Mouse (Mus musculus): ENCODE measurements around the gene Oprl1. TPM values are rescaled to one million over a fixed set of nuclear protein-coding genes. Genes with fewer than 3 reads are reported as not detected.

The Oprl1 gene
- total and polyA plus RNA-seq, 3 experiments = not detected

DNA sequence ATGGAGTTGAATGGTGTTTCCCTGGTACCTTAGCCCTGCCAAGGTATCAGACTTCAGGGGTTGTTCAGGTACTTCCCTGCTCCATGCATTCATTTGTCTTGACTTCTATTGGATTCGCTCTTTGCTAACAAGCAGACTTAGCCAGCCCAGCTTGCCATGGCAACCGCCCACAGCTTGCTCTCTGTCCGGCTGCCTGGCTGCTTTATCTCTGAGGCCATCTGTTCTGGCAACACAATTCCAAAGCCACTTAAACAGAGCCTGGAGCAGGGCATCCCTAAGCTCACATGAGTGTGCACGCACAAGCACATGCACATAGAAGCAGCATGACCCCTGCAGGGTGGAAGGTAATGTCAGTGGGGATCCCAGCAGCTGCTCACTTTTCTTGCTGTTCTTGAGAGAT lies 44.2 kb downstream of the Oprl1 start:
- no peak for DNase-seq
- H3K4me1 ChIP-seq (ENCODE audit: control insufficient read depth, insufficient read depth, low read length) = no peaks in the 10 kb centered on the region
- WGBS = 35% methylated on average over 4 of the region's 4 CpGs
- no peak overlapping the region for H3K27ac ChIP-seq
- intact Hi-C loops (cut with DNase I) = no loop called here
- no peak overlapping the region for H3K9ac ChIP-seq (ENCODE audit: low read depth, low read length)
- no peaks in the 10 kb centered on the region for H3K36me3 ChIP-seq (ENCODE audit: control insufficient read depth, insufficient read depth, low read length)
- no peak for TF ChIP-seq CTCF (IDR thresholded peaks at IDR 0.05)
- TF ChIP-seq POLR2A (IDR thresholded peaks at IDR 0.05; ENCODE audit: insufficient read depth, low read depth, low read length) = no peak
- no peak for TF ChIP-seq EP300 (IDR thresholded peaks at IDR 0.05; ENCODE audit: insufficient read depth, low read depth, low read length)
- no peaks in the 10 kb centered on the region for H3K79me2 ChIP-seq (replicated peaks; ENCODE audit: control insufficient read depth, insufficient read depth, low read length)
- no peak overlapping the region for H3K4me3 ChIP-seq
- H3K27me3 ChIP-seq (ENCODE audit: control insufficient read depth, insufficient read depth, low read length) = no peaks in the 10 kb centered on the region

DNA sequence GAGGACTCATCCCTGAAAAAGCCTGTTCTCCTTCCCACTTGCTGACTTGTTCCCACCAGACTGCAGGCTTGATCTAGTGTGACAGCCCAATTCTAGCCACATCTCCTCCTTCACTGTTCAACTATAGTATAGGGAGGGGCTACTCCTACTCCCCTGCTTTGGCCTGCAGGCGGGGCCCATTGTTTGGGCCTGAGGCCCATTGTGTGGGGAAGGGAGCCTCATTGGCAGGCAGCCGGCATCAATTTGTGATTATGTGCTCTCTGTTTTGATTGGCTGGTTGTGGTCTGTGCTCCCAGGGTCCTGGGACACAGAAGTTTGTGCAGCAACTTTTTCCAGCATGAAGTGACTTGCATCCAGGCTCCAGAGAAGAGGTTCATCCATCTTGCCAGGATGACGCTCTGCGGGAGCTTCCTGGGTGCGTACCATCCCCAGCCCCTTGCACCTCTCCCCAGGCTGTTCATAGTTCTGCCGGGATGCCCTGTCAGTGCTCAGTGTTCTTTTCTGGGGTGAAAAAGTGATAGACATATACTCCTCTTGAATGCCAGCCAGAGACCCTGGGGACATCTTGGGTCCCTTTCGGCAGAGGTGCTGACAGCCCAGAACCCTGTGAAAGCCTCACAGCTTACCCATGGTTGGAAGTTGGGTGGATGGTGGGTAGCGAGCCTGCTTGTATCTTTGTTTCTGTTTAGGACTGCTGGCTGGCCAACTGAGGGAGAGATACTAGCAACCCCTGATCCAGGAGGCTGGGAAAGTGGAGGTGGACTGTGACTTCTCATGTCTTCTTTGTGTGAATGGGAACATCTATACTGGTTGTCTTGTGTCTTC lies 48.4 kb downstream of the Oprl1 start, which contains the start of gene Myt1:
Gene Myt1 (plus strand): TSS at position 327 of the 825 bp plus-strand sequence.
- H3K79me2 ChIP-seq (replicated peaks; ENCODE audit: control insufficient read depth, insufficient read depth, low read length) = no peaks in the 10 kb centered on the region
- no peaks in the 10 kb centered on the region for H3K36me3 ChIP-seq (ENCODE audit: control insufficient read depth, insufficient read depth, low read length)
- 53% methylated on average over 8 of the region's 8 CpGs for WGBS
- H3K27ac ChIP-seq = no peak within 1 kb of the TSS
- H3K27me3 ChIP-seq (ENCODE audit: control insufficient read depth, insufficient read depth, low read length) = no peaks in the 10 kb centered on the region
- intact Hi-C loops (cut with DNase I) = no loop called here
- TF ChIP-seq POLR2A (IDR thresholded peaks at IDR 0.05; ENCODE audit: insufficient read depth, low read depth, low read length) (no peak), CTCF (IDR thresholded peaks at IDR 0.05) (no peak), EP300 (IDR thresholded peaks at IDR 0.05; ENCODE audit: insufficient read depth, low read depth, low read length) (no peak)
- H3K9ac ChIP-seq (ENCODE audit: low read depth, low read length) = no peak within 1 kb of the TSS
- H3K4me1 ChIP-seq (ENCODE audit: control insufficient read depth, insufficient read depth, low read length) = no peaks in the 10 kb centered on the region
- no peak for DNase-seq
- no peak within 1 kb of the TSS for H3K4me3 ChIP-seq

DNA sequence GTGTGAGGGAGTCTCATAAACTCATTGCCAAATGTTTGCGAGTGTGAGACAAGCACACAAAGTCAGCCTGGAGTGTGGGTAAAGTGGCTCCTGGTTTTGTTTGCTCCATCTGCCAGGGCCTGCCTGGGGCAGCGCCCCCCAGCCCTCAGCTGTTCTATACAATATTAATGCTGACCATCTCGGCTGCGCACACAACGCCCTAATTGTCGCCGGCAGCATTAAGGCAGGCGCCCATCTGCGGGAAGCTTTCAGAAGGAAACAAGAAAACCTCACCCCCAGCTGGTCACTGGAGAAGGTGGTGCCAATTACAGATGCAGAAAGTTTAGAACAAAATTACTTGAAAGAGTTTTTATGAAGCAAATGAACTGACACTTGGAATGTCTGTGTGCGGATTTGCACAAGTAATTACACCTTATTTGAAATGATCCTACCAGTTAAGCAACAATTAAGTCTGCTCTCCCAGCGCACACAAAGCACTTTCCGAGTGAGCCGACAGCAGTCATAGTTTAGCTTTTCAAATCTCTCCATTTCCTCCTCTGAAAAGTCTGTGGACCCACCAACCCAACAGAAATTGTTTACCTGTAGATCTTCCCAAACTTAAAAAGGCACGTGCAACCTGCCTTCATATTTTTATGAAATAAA lies 49.2 kb downstream of the Oprl1 start:
- DNase-seq = no peak
- TF ChIP-seq EP300 (IDR thresholded peaks at IDR 0.05; ENCODE audit: insufficient read depth, low read depth, low read length) (no peak), CTCF (IDR thresholded peaks at IDR 0.05) (no peak), POLR2A (IDR thresholded peaks at IDR 0.05; ENCODE audit: insufficient read depth, low read depth, low read length) (no peak)
- Histone ChIP-seq H3K79me2 (replicated peaks; ENCODE audit: control insufficient read depth, insufficient read depth, low read length) (no peaks in the 10 kb centered on the region), H3K27me3 (ENCODE audit: control insufficient read depth, insufficient read depth, low read length) (no peaks in the 10 kb centered on the region), H3K27ac (no peak overlapping the region), H3K9ac (ENCODE audit: low read depth, low read length) (no peak overlapping the region), H3K36me3 (ENCODE audit: control insufficient read depth, insufficient read depth, low read length) (no peaks in the 10 kb centered on the region), H3K4me1 (ENCODE audit: control insufficient read depth, insufficient read depth, low read length) (no peaks in the 10 kb centered on the region), H3K4me3 (no peak overlapping the region)
- intact Hi-C loops (cut with DNase I) = no loop called here
- WGBS = 40% methylated on average over 14 of the region's 14 CpGs

DNA sequence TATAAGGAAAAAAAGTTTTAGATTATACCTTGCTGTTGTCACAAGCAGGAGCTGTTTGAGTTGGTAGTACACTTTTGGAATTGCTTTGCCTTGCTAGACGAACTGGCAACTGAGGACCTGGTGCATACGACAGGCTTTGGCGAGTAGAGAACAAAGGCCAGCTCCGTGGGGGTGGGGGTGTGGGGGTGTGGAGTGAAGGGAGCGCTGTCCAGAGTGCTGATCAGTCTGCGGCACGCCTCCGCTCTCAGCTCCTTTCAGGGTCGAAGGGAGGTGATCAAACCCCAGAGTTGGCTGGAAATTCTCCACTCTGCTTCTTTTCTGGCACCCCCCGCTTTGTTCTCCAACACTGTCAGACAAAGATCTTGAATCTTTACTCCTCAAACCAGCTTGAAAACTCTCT lies 49.8 kb downstream of the Oprl1 start:
- TF ChIP-seq CTCF (IDR thresholded peaks at IDR 0.05) (no peak), EP300 (IDR thresholded peaks at IDR 0.05; ENCODE audit: insufficient read depth, low read depth, low read length) (no peak), POLR2A (IDR thresholded peaks at IDR 0.05; ENCODE audit: insufficient read depth, low read depth, low read length) (no peak)
- no peaks in the 10 kb centered on the region for H3K79me2 ChIP-seq (replicated peaks; ENCODE audit: control insufficient read depth, insufficient read depth, low read length)
- intact Hi-C loops (cut with DNase I) = no loop called here
- no peaks in the 10 kb centered on the region for H3K27me3 ChIP-seq (ENCODE audit: control insufficient read depth, insufficient read depth, low read length)
- H3K4me3 ChIP-seq = no peak overlapping the region
- H3K36me3 ChIP-seq (ENCODE audit: control insufficient read depth, insufficient read depth, low read length) = no peaks in the 10 kb centered on the region
- no peak overlapping the region for H3K27ac ChIP-seq
- no peak for DNase-seq
- WGBS = 3% methylated on average over 10 of the region's 10 CpGs
- H3K4me1 ChIP-seq (ENCODE audit: control insufficient read depth, insufficient read depth, low read length) = no peaks in the 10 kb centered on the region
- no peak overlapping the region for H3K9ac ChIP-seq (ENCODE audit: low read depth, low read length)

DNA sequence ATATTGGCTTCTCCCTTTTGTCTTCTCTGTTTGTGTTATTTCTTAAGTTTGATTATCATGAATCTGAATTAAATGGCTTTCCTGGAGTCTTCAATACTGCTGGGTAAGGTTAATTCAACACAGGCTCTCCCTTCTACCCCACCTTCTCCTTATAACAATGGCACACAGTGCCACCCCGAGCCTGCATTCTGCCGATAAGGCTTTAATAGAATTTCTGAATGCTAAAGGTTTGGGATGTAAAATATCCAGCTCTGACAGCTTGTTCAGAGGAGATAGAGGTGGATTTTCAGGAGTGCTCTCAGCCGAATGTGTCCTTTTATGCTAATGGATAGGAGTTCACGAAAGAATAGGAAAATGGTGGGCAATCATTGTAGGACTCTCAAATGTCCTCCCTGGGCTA lies 50.4 kb downstream of the Oprl1 start:
- Histone ChIP-seq H3K36me3 (ENCODE audit: control insufficient read depth, insufficient read depth, low read length) (no peaks in the 10 kb centered on the region), H3K9ac (ENCODE audit: low read depth, low read length) (no peak overlapping the region), H3K4me3 (no peak overlapping the region), H3K79me2 (replicated peaks; ENCODE audit: control insufficient read depth, insufficient read depth, low read length) (no peaks in the 10 kb centered on the region), H3K27ac (no peak overlapping the region), H3K27me3 (ENCODE audit: control insufficient read depth, insufficient read depth, low read length) (no peaks in the 10 kb centered on the region), H3K4me1 (ENCODE audit: control insufficient read depth, insufficient read depth, low read length) (no peaks in the 10 kb centered on the region)
- no peak for DNase-seq
- intact Hi-C loops (cut with DNase I) = no loop called here
- WGBS = 78% methylated on average over 4 of the region's 4 CpGs
- TF ChIP-seq POLR2A (IDR thresholded peaks at IDR 0.05; ENCODE audit: insufficient read depth, low read depth, low read length) (no peak), EP300 (IDR thresholded peaks at IDR 0.05; ENCODE audit: insufficient read depth, low read depth, low read length) (no peak), CTCF (IDR thresholded peaks at IDR 0.05) (no peak)

Measured in heart, adult 2 months (tissue).